Mouse (Mus musculus): Measurements from ENCODE around the gene F7.

DNA sequence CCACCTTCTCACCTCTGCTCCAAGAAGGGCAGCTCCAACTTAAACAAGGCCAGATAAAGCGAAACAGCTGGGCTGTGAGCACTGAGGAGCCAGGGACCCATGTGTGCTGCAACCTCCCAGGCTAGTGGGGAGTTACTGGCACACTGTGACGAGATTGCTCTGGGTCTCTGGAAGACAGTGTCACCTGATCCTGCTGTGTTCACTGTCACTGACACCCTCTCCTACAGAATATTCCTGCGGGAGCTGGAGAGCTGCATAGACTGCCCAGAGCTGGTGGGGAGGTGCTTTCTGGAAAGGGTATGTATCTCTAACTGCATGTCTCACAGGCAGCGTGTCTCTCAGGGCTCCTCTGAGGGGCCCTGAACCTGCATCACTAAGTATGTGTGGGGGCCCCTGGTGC is 18.4 kb upstream of the F7 start:
- no peak for TF ChIP-seq GATA1 (IDR thresholded peaks at IDR 0.05; ENCODE audit: low read length)
- TF ChIP-seq TAL1 (IDR thresholded peaks at IDR 0.05; ENCODE audit: low read length) = no peak

Data from erythroblast, embryonic 14.5 days (primary cell).